Mouse (Mus musculus) embryo, embryonic 11 days (tissue): Measurements from ENCODE around the gene Vangl2.
A peak's percentile ranks its signal among the peaks of the same experiment; 100 is the strongest.
"Not testable (repeated sequence)": the region's sequence is repeated elsewhere in the genome, so short reads cannot be mapped to it uniquely, and the experiment has no call there.

Experiments used
- DNase-seq: peaks from one replicate; pipeline ENCODE4 v3.0.0-alpha.2; 2015

Gene Vangl2

GRCm38 (mm10) chr1:172000641-172001040, 27.6 kb downstream of the Vangl2 start:
- DNase-seq = peak; percentile 69

GRCm38 (mm10) chr1:171998820-171999597, 29.2 kb downstream of the Vangl2 start:
- no peak for DNase-seq

- DNase-seq = no peak
Measured at GRCm38 (mm10) chr1:171996701-171997100, 31.5 kb downstream of the Vangl2 start.

GRCm38 (mm10) chr1:171994918-171995715, 33.1 kb downstream of the Vangl2 start:
- no peak for DNase-seq

- no peak for DNase-seq
Measured at GRCm38 (mm10) chr1:171994501-171994900, 33.7 kb downstream of the Vangl2 start.

- no peak for DNase-seq
Measured at GRCm38 (mm10) chr1:171992901-171993530, 35.2 kb downstream of the Vangl2 start.

GRCm38 (mm10) chr1:171991883-171992282, 36.4 kb downstream of the Vangl2 start:
- no peak for DNase-seq

GRCm38 (mm10) chr1:171984121-171984520, 44.1 kb downstream of the Vangl2 start:
- DNase-seq = no peak

- no peak for DNase-seq
Measured at GRCm38 (mm10) chr1:171983372-171984001, 44.8 kb downstream of the Vangl2 start.

- no peak for DNase-seq
Measured at GRCm38 (mm10) chr1:171982740-171983139, 45.5 kb downstream of the Vangl2 start.

- no peak for DNase-seq
Measured at GRCm38 (mm10) chr1:171982170-171982569, 46.1 kb downstream of the Vangl2 start.

GRCm38 (mm10) chr1:171979969-171980730, 48.1 kb downstream of the Vangl2 start:
- no peak for DNase-seq

GRCm38 (mm10) chr1:171977891-171978290, 50.4 kb downstream of the Vangl2 start:
- DNase-seq = no peak

GRCm38 (mm10) chr1:171976826-171977539, 51.3 kb downstream of the Vangl2 start:
- DNase-seq = no peak

GRCm38 (mm10) chr1:171975831-171976230, 52.4 kb downstream of the Vangl2 start:
- no peak for DNase-seq

- DNase-seq = no peak
Measured at GRCm38 (mm10) chr1:171975377-171975776, 52.9 kb downstream of the Vangl2 start.

GRCm38 (mm10) chr1:171974361-171974760, 53.9 kb downstream of the Vangl2 start:
- not testable (repeated sequence) for DNase-seq

- DNase-seq = peak; percentile 28
Measured at GRCm38 (mm10) chr1:171970854-171971586, 57.2 kb downstream of the Vangl2 start.

- no peak for DNase-seq
Measured at GRCm38 (mm10) chr1:171969221-171969620, 59.0 kb downstream of the Vangl2 start.

- no peak for DNase-seq
Measured at GRCm38 (mm10) chr1:171966054-171966790, 62.0 kb downstream of the Vangl2 start.
